In genomic region chr2:12978771-12979170, GRCm38 (mm10) we compare ENCODE assay signal across 26 mouse cellular contexts. TPM values are rescaled to one million over a fixed set of nuclear protein-coding genes. Genes with fewer than 3 reads are reported as not detected.
"Had no signal": no experiment of that assay in that cellular context is flagged by ENCODE, and none has a peak within 500 bp of the region (broad histone marks: within the 10 kb centered on the region; RNA-seq: fewer than 3 reads in every experiment).

No protein-coding gene starts in this region.

- DNase-seq: kidney, adult 9 months; kidney, postnatal 14 days; kidney, postnatal 4 days; layer of hippocampus, postnatal 36 days; lung, adult 18-20 months; lung, postnatal 10 days; lung, postnatal 36 days; retina, postnatal 1 day; thymus, adult 2 months; thymus, postnatal 14 days; thymus, postnatal 4 days had no signal

- H3K27me3 ChIP-seq: limb, embryonic 15.5 days; liver, embryonic 12.5 days; liver, embryonic 15.5 days; lung, embryonic 15.5 days; megakaryocyte, embryonic 14.5 days; midbrain, embryonic 13.5 days; neural tube, embryonic 13.5 days had no signal

- H3K9me3 ChIP-seq: limb, embryonic 15.5 days; liver, embryonic 12.5 days; liver, embryonic 15.5 days; lung, embryonic 15.5 days; megakaryocyte, embryonic 14.5 days; midbrain, embryonic 10.5 days; midbrain, embryonic 13.5 days; neural tube, embryonic 13.5 days had no signal

- H3K27ac ChIP-seq: layer of hippocampus, adult 2 months; left cerebral cortex, adult 2 months; limb, embryonic 15.5 days; liver, embryonic 12.5 days; liver, embryonic 15.5 days; lung, embryonic 15.5 days; midbrain, embryonic 10.5 days; midbrain, embryonic 13.5 days; neural tube, embryonic 13.5 days; stomach, postnatal 0 days had no signal

- H3K4me2 ChIP-seq: limb, embryonic 15.5 days; liver, embryonic 12.5 days; liver, embryonic 15.5 days; lung, embryonic 15.5 days; midbrain, embryonic 13.5 days; neural tube, embryonic 13.5 days had no signal

- H3K9ac ChIP-seq: limb, embryonic 15.5 days; liver, embryonic 12.5 days; liver, embryonic 15.5 days; lung, embryonic 15.5 days; midbrain, embryonic 13.5 days; neural tube, embryonic 13.5 days had no signal

- H3K4me1 ChIP-seq: limb, embryonic 15.5 days; liver, embryonic 12.5 days; liver, embryonic 15.5 days; lung, embryonic 15.5 days; midbrain, embryonic 13.5 days; neural tube, embryonic 13.5 days had no signal

- H3K4me3 ChIP-seq: layer of hippocampus, adult 2 months; left cerebral cortex, adult 2 months; limb, embryonic 15.5 days; liver, embryonic 12.5 days; liver, embryonic 15.5 days; lung, embryonic 15.5 days; megakaryocyte, embryonic 14.5 days; midbrain, embryonic 10.5 days; midbrain, embryonic 13.5 days; myocyte; neural tube, embryonic 13.5 days had no signal

- H3K36me3 ChIP-seq: limb, embryonic 15.5 days; lung, embryonic 15.5 days; midbrain, embryonic 10.5 days; midbrain, embryonic 13.5 days; neural tube, embryonic 13.5 days had no signal

- ATAC-seq: liver, embryonic 12.5 days; midbrain, embryonic 13.5 days; midbrain, embryonic 16.5 days had no signal

RNA-seq across cellular contexts. Expression of gene C1ql3, which starts 32.8 kb away (rescaled TPM):
- total RNA-seq: monocyte, adult 5-6 weeks; neutrophil, adult 5-6 weeks had no signal

RNA-seq across cellular contexts. Expression of gene Pter, which starts 54.9 kb away (rescaled TPM):
- total RNA-seq: neutrophil, adult 5-6 weeks had no signal
